Mouse (Mus musculus) liver, embryonic 14.5 days (tissue): ENCODE measurements at regions not wholly inside any gene's neighbourhood (a gene's known extent, or its start where the extent isn't known, plus 50 kb on each side); places are given as distances from the start of the nearest gene placed in this dataset.

Experiments
- ATAC-seq: fragments of 200-750 bp; cut with Nextera tagmentation; 2 replicates; pipeline ENCODE4 v1.8.0; 2017; ENCODE audit warnings: moderate number of reproducible peaks, mild to moderate bottlenecking, moderate library complexity; ENCODE audit not compliant: insufficient read depth
- DNase-seq, 3 experiments: peaks; one replicate each; pipeline ENCODE4 v3.0.0-alpha.2; 2012 to 2013; ENCODE audit warnings: low read depth in 3 of 3, low spot score in 3 of 3
- H3K27ac ChIP-seq: fragments of 300-500 bp; sonication (generic); 2 replicates; pipeline ENCODE4 v1.5.1; 2014; ENCODE audit warnings: moderate library complexity, mild to moderate bottlenecking, control low read depth, inconsistent platforms
- H3K27me3 ChIP-seq: fragments of 300-500 bp; sonication (generic); 2 replicates; pipeline ENCODE4 v1.6.1; 2014; ENCODE audit warnings: mild to moderate bottlenecking, low read length, moderate library complexity; ENCODE audit not compliant: control insufficient read depth, insufficient read depth
- H3K36me3 ChIP-seq: fragments of 300-500 bp; sonication (generic); replicated peaks from 2 replicates; pipeline ENCODE4 v1.6.1; 2014; ENCODE audit warnings: low read depth; ENCODE audit not compliant: control insufficient read depth, insufficient read depth
- H3K4me1 ChIP-seq, 2 experiments: fragments of 200-500 bp in 1 of 2; fragments of 300-500 bp in 1 of 2; sonication (generic) in 1 of 2; replicated peaks; 2 replicates each; pipeline ENCODE4 v1.6.1; 2012 to 2014; ENCODE audit warnings: antibody characterized with exemption in 1 of 2, inconsistent platforms in 1 of 2, low read length in 1 of 2; ENCODE audit not compliant: control insufficient read depth in 2 of 2, insufficient read depth in 2 of 2
- H3K4me2 ChIP-seq: fragments of 300-500 bp; sonication (generic); 2 replicates; pipeline ENCODE4 v1.6.1; 2014; ENCODE audit warnings: low read depth, mild to moderate bottlenecking, control low read depth, moderate library complexity
- H3K4me3 ChIP-seq, 2 experiments: fragments of 200-500 bp in 1 of 2; fragments of 300-500 bp in 1 of 2; sonication (generic) in 1 of 2; 2 replicates each; pipeline ENCODE4 v1.5.1; 2012 to 2014; ENCODE audit warnings: low read depth in 2 of 2, low read length in 2 of 2, mild to moderate bottlenecking in 2 of 2, control low read depth in 1 of 2, inconsistent platforms in 1 of 2, moderate library complexity in 1 of 2; ENCODE audit not compliant: insufficient read depth in 1 of 2
- H3K9ac ChIP-seq: fragments of 300-500 bp; sonication (generic); replicated peaks from 2 replicates; pipeline ENCODE4 v1.6.1; 2014; ENCODE audit warnings: mild to moderate bottlenecking, control low read depth, moderate library complexity
- H3K9me3 ChIP-seq: fragments of 300-500 bp; sonication (generic); 2 replicates; pipeline ENCODE4 v1.6.1; 2016; ENCODE audit warnings: low read length, mixed read lengths; ENCODE audit not compliant: control insufficient read depth
- CTCF ChIP-seq: IDR thresholded peaks from 2 replicates; pipeline ENCODE4 v1.5.1; 2016; ENCODE audit warnings: antibody characterized with exemption, low read depth, control low read depth
- EP300 ChIP-seq: IDR thresholded peaks from 2 replicates; pipeline ENCODE4 v1.6.1; 2016; ENCODE audit warnings: antibody characterized with exemption, low read depth
- WGBS: fragments of 180-500 bp; shearing (Covaris S2); extraction: QIAGEN DNeasy Blood & Tissue Kit; methylation state at CpG from one replicate; pipeline ENCODE4 v1.1.7; 2014; ENCODE audit not compliant: insufficient replicate concordance; 5-methylcytosine and 5-hydroxymethylcytosine counted together

GRCm38 (mm10) chr8:49362682-49363081 is 518.9 kb upstream of the Tenm3 start:
- 59% methylated on average over 2 of the region's 2 CpGs for whole genome bisulfite sequencing
- H3K4me3 ChIP-seq, result no peak overlapping the region
- H3K4me2 ChIP-seq, result no peak overlapping the region
- no peak for DNase-seq
- H3K9me3 ChIP-seq, result no peaks in the 10 kb centered on the region
- no peaks in the 10 kb centered on the region for H3K4me1 ChIP-seq
- H3K27me3 ChIP-seq, result no peaks in the 10 kb centered on the region
- no peaks in the 10 kb centered on the region for H3K36me3 ChIP-seq
- TF ChIP-seq CTCF, result no peak
- TF ChIP-seq EP300, result no peak
- H3K27ac ChIP-seq, result no peak overlapping the region
- no peak overlapping the region for H3K9ac ChIP-seq
- no peak for ATAC-seq

- Histone ChIP-seq H3K27ac (no peak overlapping the region), H3K9me3 (no peaks in the 10 kb centered on the region), H3K9ac (no peak overlapping the region), H3K4me2 (no peak overlapping the region), H3K27me3 (no peaks in the 10 kb centered on the region), H3K4me3 (no peak overlapping the region), H3K4me1 (no peaks in the 10 kb centered on the region), H3K36me3 (no peaks in the 10 kb centered on the region)
- no peak for TF ChIP-seq CTCF
- no peak for ATAC-seq
- 43% methylated on average over 2 of the region's 2 CpGs for WGBS
- DNase-seq, result no peak
Measured at GRCm38 (mm10) chr8:49361443-49361842, 517.7 kb upstream of the Tenm3 start.

- no peak for TF ChIP-seq CTCF
- H3K27me3 ChIP-seq, result no peaks in the 10 kb centered on the region
- no peaks in the 10 kb centered on the region for H3K9me3 ChIP-seq
Measured at GRCm38 (mm10) chr8:49360121-49360520, 516.4 kb upstream of the Tenm3 start.

DNA sequence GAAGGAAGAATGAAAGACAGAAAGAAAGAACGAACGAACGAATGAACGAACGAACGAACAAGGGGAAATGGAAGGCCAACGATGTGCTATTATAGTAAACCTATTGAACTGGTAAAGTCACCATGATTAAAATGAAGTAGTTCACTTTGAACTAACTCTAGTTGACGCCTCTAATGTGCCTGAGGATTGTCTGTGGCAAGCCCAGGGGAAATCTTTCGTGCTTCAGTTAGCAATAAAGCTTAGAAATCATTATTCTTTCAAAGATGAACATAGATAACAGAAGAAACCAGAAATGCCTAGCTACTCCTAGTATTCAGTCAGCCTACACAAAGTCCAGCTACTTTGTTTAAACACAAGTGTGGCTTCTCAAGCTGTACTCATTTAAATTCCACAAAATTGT is 515.9 kb upstream of the Tenm3 start:
- ATAC-seq (no peak), DNase-seq (no peak)
- H3K4me3 ChIP-seq, result no peak overlapping the region
- H3K4me1 ChIP-seq, result no peaks in the 10 kb centered on the region
- TF ChIP-seq EP300, result no peak
- no peak for TF ChIP-seq CTCF
- no peaks in the 10 kb centered on the region for H3K36me3 ChIP-seq
- H3K27me3 ChIP-seq, result no peaks in the 10 kb centered on the region
- 68% methylated on average over 9 of the region's 9 CpGs for WGBS
- no peak overlapping the region for H3K4me2 ChIP-seq
- H3K27ac ChIP-seq, result no peak overlapping the region
- no peak overlapping the region for H3K9ac ChIP-seq
- H3K9me3 ChIP-seq, result no peaks in the 10 kb centered on the region

More at GRCm38 (mm10) chr8:49360121-49360520, 516.4 kb upstream of the Tenm3 start:
- H3K36me3 ChIP-seq, result no peaks in the 10 kb centered on the region
- no peak overlapping the region for H3K4me2 ChIP-seq
- no peak overlapping the region for H3K9ac ChIP-seq
- ATAC-seq (no peak), DNase-seq (no peak)
- WGBS, result 51% methylated on average over 4 of the region's 4 CpGs
- H3K4me3 ChIP-seq, result no peak overlapping the region
- no peak overlapping the region for H3K27ac ChIP-seq
- no peaks in the 10 kb centered on the region for H3K4me1 ChIP-seq

DNA sequence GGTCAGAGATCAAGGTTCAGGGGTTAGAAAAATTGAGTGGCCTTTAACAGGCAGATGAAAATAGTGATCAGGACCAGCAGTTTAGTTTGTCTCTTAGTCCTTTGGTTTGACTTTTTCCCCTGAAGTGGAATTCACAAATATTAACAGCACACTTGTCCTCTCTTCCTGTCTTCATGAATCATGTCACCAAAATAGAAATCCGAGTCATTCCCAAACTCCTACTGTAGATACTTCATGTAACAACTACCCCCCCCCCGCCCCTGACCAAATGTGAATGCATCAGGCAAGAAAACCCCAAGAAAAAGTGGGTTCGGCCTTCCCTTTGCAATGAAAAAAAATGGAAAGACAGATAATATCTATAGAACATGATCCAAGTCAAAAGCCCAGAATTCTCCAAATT is 504.9 kb upstream of the Tenm3 start:
- Histone ChIP-seq H3K27ac (no peak overlapping the region), H3K4me1 (no peaks in the 10 kb centered on the region), H3K4me3 (no peak overlapping the region), H3K4me2 (no peak overlapping the region), H3K27me3 (no peaks in the 10 kb centered on the region), H3K9me3 (no peaks in the 10 kb centered on the region), H3K36me3 (no peaks in the 10 kb centered on the region), H3K9ac (no peak overlapping the region)
- ATAC-seq (no peak), DNase-seq (no peak)
- TF ChIP-seq CTCF (no peak), EP300 (no peak)
- 42% methylated on average over 3 of the region's 3 CpGs for WGBS

DNA sequence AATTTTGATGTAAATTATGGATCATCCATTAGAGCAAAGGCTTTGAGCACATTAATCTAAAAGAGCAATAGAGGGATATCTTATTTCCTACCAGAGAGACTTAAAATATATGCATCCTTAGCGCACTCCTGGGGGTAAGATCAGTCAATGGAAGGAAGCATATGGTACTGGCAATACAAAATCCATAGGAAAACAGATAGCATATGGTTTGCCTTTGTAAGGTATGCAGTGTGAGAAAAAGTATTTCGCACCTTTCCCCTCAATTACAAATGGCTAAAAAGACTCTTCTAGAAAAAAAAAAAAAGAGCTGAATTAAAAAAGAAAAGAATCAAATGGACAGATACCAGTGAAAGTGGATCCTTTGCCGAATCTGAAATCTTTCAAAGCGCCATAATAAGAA is 495.0 kb upstream of the Tenm3 start:
- Histone ChIP-seq H3K9me3 (no peaks in the 10 kb centered on the region), H3K27me3 (no peaks in the 10 kb centered on the region), H3K4me2 (no peak overlapping the region), H3K4me3 (no peak overlapping the region), H3K36me3 (no peaks in the 10 kb centered on the region), H3K27ac (no peak overlapping the region), H3K9ac (no peak overlapping the region), H3K4me1 (no peaks in the 10 kb centered on the region)
- WGBS, result 62% methylated on average over 4 of the region's 4 CpGs
- no peak for DNase-seq
- TF ChIP-seq EP300 (no peak), CTCF (no peak)
- ATAC-seq, result no peak
